Mouse (Mus musculus): ENCODE data around the gene Elk4. TPM values are rescaled to one million over a fixed set of nuclear protein-coding genes. Genes with fewer than 3 reads are reported as not detected.
A peak's percentile ranks its signal among the peaks of the same experiment; 100 is the strongest.

Elk4 gene
- polyA plus RNA-seq, 1 experiment from 2014 or later, result 28.6 TPM

- WGBS, result 81% methylated on average over 9 of the region's 9 CpGs
- no peak overlapping the region for H3K27ac ChIP-seq
- H3K36me3 ChIP-seq, result no peaks in the 10 kb centered on the region
- no peaks in the 10 kb centered on the region for H3K27me3 ChIP-seq
- H3K4me2 ChIP-seq, result no peak overlapping the region
- no peak overlapping the region for H3K9ac ChIP-seq
- H3K9me3 ChIP-seq, result no peaks in the 10 kb centered on the region
- no peak overlapping the region for H3K4me3 ChIP-seq
- no peaks in the 10 kb centered on the region for H3K4me1 ChIP-seq
- ATAC-seq (ENCODE audit: borderline replicate concordance, extremely low read depth, low FRiP score, low TSS enrichment), result no peak
These were observed 17.2 kb upstream of the Elk4 start for GRCm38 (mm10) chr1:131990083-131990760.

DNA sequence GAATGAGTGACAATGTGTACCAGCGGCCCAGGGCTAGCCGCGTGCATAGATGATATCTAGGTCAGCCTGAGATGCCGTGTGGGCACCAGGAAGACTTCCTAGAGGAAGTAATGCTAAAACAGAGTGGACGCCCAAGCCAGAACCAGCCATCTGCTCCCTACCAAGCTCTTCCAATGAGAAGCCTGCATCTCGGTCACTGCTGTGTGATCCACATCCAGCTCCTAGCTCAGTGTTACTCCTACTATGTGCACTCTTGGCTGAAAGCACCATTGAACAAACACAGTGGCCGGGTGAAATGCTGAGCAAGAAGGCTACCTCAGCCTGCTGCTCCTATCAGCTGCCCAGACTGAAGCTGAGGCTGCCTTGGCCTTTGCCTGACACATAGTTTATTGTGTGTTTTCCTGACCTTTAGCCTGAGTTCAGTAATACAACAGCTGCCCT lies 14.8 kb upstream of the Elk4 start:
- no peaks in the 10 kb centered on the region for H3K9me3 ChIP-seq
- no peaks in the 10 kb centered on the region for H3K27me3 ChIP-seq
- no peak for ATAC-seq (ENCODE audit: borderline replicate concordance, extremely low read depth, low FRiP score, low TSS enrichment)
- WGBS, result 69% methylated on average over 7 of the region's 7 CpGs
- H3K4me1 ChIP-seq, result no peaks in the 10 kb centered on the region
- H3K9ac ChIP-seq, result no peak overlapping the region
- no peak overlapping the region for H3K4me3 ChIP-seq
- H3K27ac ChIP-seq, result no peak overlapping the region
- H3K4me2 ChIP-seq, result no peak overlapping the region
- H3K36me3 ChIP-seq, result no peaks in the 10 kb centered on the region

- WGBS, result 80% methylated on average over 12 of the region's 12 CpGs
- ATAC-seq (ENCODE audit: borderline replicate concordance, extremely low read depth, low FRiP score, low TSS enrichment), result no peak
These were observed 14.0 kb upstream of the Elk4 start for GRCm38 (mm10) chr1:131993169-131994040.

GRCm38 (mm10) chr1:131995062-131995461 lies 12.3 kb upstream of the Elk4 start:
- Histone ChIP-seq H3K4me3 (no peak overlapping the region), H3K9ac (no peak overlapping the region), H3K9me3 (no peaks in the 10 kb centered on the region; the same call in 1 of the 2 replicates), H3K27me3 (no peaks in the 10 kb centered on the region), H3K4me2 (no peak overlapping the region), H3K4me1 (no peaks in the 10 kb centered on the region), H3K27ac (no peak overlapping the region), H3K36me3 (no peaks in the 10 kb centered on the region)
- WGBS, result 28% methylated on average over 4 of the region's 4 CpGs
- no peak for ATAC-seq (ENCODE audit: borderline replicate concordance, extremely low read depth, low FRiP score, low TSS enrichment)

More at GRCm38 (mm10) chr1:131993169-131994040, 14.0 kb upstream of the Elk4 start:
- no peaks in the 10 kb centered on the region for H3K36me3 ChIP-seq
- no peak overlapping the region for H3K9ac ChIP-seq
- no peak overlapping the region for H3K4me3 ChIP-seq
- H3K4me1 ChIP-seq, result no peaks in the 10 kb centered on the region
- no peaks in the 10 kb centered on the region for H3K27me3 ChIP-seq
- no peak overlapping the region for H3K27ac ChIP-seq
- H3K4me2 ChIP-seq, result no peak overlapping the region
- no peaks in the 10 kb centered on the region for H3K9me3 ChIP-seq

DNA sequence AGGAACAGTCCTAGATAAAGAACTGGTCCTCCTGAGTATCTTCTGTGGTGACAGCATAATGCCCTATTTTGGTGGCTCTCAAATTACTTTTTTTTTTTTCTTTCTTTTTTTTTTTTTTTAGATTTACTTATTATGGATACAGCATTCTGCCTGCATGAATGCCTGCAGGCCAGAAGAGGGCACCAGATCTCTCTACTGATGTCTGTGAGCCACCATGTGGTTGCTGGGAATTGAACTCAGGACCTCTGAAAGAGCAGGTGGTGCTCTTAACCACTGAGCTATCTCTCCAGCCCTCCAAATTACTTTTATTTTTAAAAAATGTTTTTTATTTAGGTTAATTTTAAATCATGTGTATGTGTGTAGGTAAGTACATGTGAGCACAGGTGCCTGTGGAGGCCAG lies 6.9 kb upstream of the Elk4 start:
- Histone ChIP-seq H3K4me3 (no peak overlapping the region), H3K4me1 (no peaks in the 10 kb centered on the region), H3K4me2 (no peak overlapping the region), H3K36me3 (no peaks in the 10 kb centered on the region), H3K27ac (no peak overlapping the region), H3K27me3 (no peaks in the 10 kb centered on the region), H3K9me3 (no peaks in the 10 kb centered on the region; the same call in 1 of the 2 replicates), H3K9ac (no peak overlapping the region)
- ATAC-seq (ENCODE audit: borderline replicate concordance, extremely low read depth, low FRiP score, low TSS enrichment), result no peak

- ATAC-seq (ENCODE audit: borderline replicate concordance, extremely low read depth, low FRiP score, low TSS enrichment), result no peak
- Histone ChIP-seq H3K27ac (no peak overlapping the region), H3K4me1 (peaks cover 10% of the 10 kb centered on the region), H3K4me2 (no peak overlapping the region), H3K9ac (no peak overlapping the region), H3K36me3 (no peaks in the 10 kb centered on the region), H3K9me3 (no peaks in the 10 kb centered on the region; the same call in 1 of the 2 replicates), H3K4me3 (no peak overlapping the region), H3K27me3 (no peaks in the 10 kb centered on the region)
- WGBS, result 78% methylated on average over 4 of the region's 4 CpGs
These were observed 5.5 kb upstream of the Elk4 start for GRCm38 (mm10) chr1:132001880-132002330.

DNA sequence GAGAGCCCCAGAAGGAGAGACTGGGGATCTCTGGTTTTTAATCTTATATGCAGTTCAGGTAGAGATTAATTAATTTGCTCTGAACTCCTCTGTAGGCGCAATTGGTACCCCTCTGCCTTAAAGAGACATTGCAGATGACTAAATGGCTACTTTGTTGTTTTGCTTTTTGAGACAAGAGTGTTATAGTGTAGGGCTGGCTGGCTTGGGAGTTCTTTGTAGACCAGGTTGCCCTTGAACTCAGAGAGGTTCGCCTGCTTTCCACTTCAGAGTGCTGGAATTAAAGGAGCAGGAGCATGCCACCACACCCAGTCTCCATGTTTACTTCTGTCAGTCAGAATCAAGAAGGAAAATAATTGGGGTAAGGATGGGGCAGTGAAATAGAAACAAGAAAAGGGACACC lies 4.3 kb upstream of the Elk4 start:
- no peak overlapping the region for H3K4me2 ChIP-seq
- WGBS, result 56% methylated on average over 2 of the region's 2 CpGs
- no peak overlapping the region for H3K9ac ChIP-seq
- H3K9me3 ChIP-seq, result no peaks in the 10 kb centered on the region; the same call in 1 of the 2 replicates
- H3K4me3 ChIP-seq, result no peak overlapping the region
- 0 out of 2 replicates have a peak overlapping the region, but pooled peaks have one; percentile 50 for H3K27ac ChIP-seq
- H3K27me3 ChIP-seq, result no peaks in the 10 kb centered on the region
- no peaks in the 10 kb centered on the region for H3K36me3 ChIP-seq
- ATAC-seq (ENCODE audit: borderline replicate concordance, extremely low read depth, low FRiP score, low TSS enrichment), result no peak
- H3K4me1 ChIP-seq, result peaks cover 11% of the 10 kb centered on the region

DNA sequence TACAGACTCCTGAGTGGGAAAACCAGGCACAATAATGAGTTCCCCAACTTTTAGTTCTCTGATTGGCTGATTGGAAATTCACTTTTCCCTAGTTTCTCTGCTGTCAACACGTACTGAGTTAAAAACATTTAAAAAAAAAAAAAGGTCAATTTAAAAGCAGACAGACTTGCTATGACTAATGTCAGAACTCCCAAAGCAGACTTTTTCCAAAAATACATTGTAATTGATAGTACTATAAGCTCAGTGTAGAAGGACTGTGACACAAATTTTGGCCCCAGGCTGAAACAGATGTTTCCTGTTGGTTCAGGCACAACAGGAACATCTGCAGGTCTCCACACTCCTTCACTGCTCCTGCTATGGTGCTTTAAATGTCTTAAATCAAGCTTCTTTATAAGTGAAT lies 3.6 kb upstream of the Elk4 start:
- H3K9me3 ChIP-seq, result no peaks in the 10 kb centered on the region; the same call in 1 of the 2 replicates
- no peak overlapping the region for H3K4me3 ChIP-seq
- H3K4me2 ChIP-seq, result no peak overlapping the region
- WGBS, result 50% methylated on average over 1 of the region's 1 CpGs
- no peak for ATAC-seq (ENCODE audit: borderline replicate concordance, extremely low read depth, low FRiP score, low TSS enrichment)
- no peak overlapping the region for H3K9ac ChIP-seq
- peaks cover 12% of the 10 kb centered on the region for H3K4me1 ChIP-seq
- peak overlapping the region; percentile 50; the same call in 1 of the 2 replicates for H3K27ac ChIP-seq
- no peaks in the 10 kb centered on the region for H3K36me3 ChIP-seq
- H3K27me3 ChIP-seq, result no peaks in the 10 kb centered on the region

GRCm38 (mm10) chr1:132004574-132005180 lies 2.7 kb upstream of the Elk4 start:
- Histone ChIP-seq H3K27me3 (no peaks in the 10 kb centered on the region), H3K27ac (peak overlapping the region; percentile 16; the same call in 1 of the 2 replicates), H3K4me2 (no peak overlapping the region), H3K4me3 (no peak overlapping the region), H3K4me1 (peaks cover 20% of the 10 kb centered on the region), H3K36me3 (no peaks in the 10 kb centered on the region), H3K9me3 (no peaks in the 10 kb centered on the region), H3K9ac (no peak overlapping the region)
- no peak for ATAC-seq (ENCODE audit: borderline replicate concordance, extremely low read depth, low FRiP score, low TSS enrichment)
- WGBS, result 72% methylated on average over 6 of the region's 6 CpGs

DNA sequence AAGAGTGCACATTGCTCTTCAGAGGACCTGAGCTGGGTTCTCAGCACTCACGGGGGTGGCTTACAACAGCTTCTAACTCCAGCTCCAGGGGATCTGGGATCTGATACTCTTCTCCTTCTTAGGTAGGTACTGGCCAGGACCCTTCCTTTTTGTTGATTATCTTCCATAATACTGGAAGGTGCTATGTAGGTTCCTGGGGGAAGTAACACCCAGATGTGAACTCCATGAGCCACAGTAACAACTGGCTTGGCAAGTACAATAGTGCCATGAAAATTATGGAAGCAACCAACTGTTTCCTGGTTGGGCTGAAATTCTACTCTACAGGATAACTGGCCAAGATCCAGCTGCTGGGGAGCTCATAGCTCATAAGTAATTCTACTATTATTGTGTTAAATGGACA lies 1.9 kb upstream of the Elk4 start:
- Histone ChIP-seq H3K4me3 (no peak overlapping the region), H3K9ac (no peak overlapping the region), H3K4me1 (peaks cover 25% of the 10 kb centered on the region), H3K36me3 (no peaks in the 10 kb centered on the region), H3K27me3 (no peaks in the 10 kb centered on the region), H3K9me3 (no peaks in the 10 kb centered on the region), H3K4me2 (no peak overlapping the region), H3K27ac (no peak overlapping the region)
- ATAC-seq (ENCODE audit: borderline replicate concordance, extremely low read depth, low FRiP score, low TSS enrichment), result no peak
- 78% methylated on average over 1 of the region's 1 CpGs for WGBS

- no peak overlapping the region for H3K4me3 ChIP-seq
- H3K9ac ChIP-seq, result no peak overlapping the region
- no peak for ATAC-seq (ENCODE audit: borderline replicate concordance, extremely low read depth, low FRiP score, low TSS enrichment)
- peaks cover 30% of the 10 kb centered on the region for H3K4me1 ChIP-seq
- H3K9me3 ChIP-seq, result no peaks in the 10 kb centered on the region
- no peak overlapping the region; the same call in 1 of the 2 replicates for H3K4me2 ChIP-seq
- no peaks in the 10 kb centered on the region for H3K27me3 ChIP-seq
- WGBS, result 60% methylated on average over 3 of the region's 3 CpGs
- no peaks in the 10 kb centered on the region for H3K36me3 ChIP-seq
- H3K27ac ChIP-seq, result no peak overlapping the region
These were observed 1.4 kb upstream of the Elk4 start for GRCm38 (mm10) chr1:132006046-132006445.

Measured in lung, embryonic 15.5 days (tissue).